Mouse (Mus musculus): ENCODE results near the gene Tpbgl. TPM values are rescaled to one million over a fixed set of nuclear protein-coding genes. Genes with fewer than 3 reads are reported as not detected.
A peak's percentile ranks its signal among the peaks of the same experiment; 100 is the strongest.

Tpbgl gene
- total RNA-seq, 2 experiments from 2014 or later: 2.3 to 3.2 TPM

GRCm38 (mm10) chr7:99642078-99642477 lies 15.2 kb upstream of the Tpbgl start:
- no peak for DNase-seq

GRCm38 (mm10) chr7:99641245-99641644 lies 14.3 kb upstream of the Tpbgl start:
- peak in 1 of 2 experiments; percentile 41 for DNase-seq

GRCm38 (mm10) chr7:99633966-99634665 lies 7.2 kb upstream of the Tpbgl start:
- DNase-seq: peak; percentile 42 to 51

GRCm38 (mm10) chr7:99632286-99632685 lies 5.4 kb upstream of the Tpbgl start:
- no peak for DNase-seq

GRCm38 (mm10) chr7:99627366-99627765 lies 463 bp upstream of the Tpbgl start:
- DNase-seq: no peak

GRCm38 (mm10) chr7:99625722-99626375 lies 1.1 kb downstream of the Tpbgl start:
- DNase-seq: peak; percentile 93 to 95

GRCm38 (mm10) chr7:99618860-99619259 lies 8.0 kb downstream of the Tpbgl start:
- peak; percentile 37 to 70 for DNase-seq

GRCm38 (mm10) chr7:99618264-99618663 lies 8.6 kb downstream of the Tpbgl start:
- DNase-seq: no peak

GRCm38 (mm10) chr7:99607632-99608031 lies 19.3 kb downstream of the Tpbgl start:
- no peak for DNase-seq

GRCm38 (mm10) chr7:99606766-99607165 lies 20.1 kb downstream of the Tpbgl start:
- DNase-seq: no peak

- no peak for DNase-seq
Observed at GRCm38 (mm10) chr7:99606303-99606702, 20.6 kb downstream of the Tpbgl start.

GRCm38 (mm10) chr7:99605058-99605457 lies 21.8 kb downstream of the Tpbgl start:
- no peak for DNase-seq

- DNase-seq: no peak
Observed at GRCm38 (mm10) chr7:99603875-99604662, 22.8 kb downstream of the Tpbgl start.

GRCm38 (mm10) chr7:99598722-99599121 lies 28.2 kb downstream of the Tpbgl start:
- no peak for DNase-seq

GRCm38 (mm10) chr7:99593868-99594803 lies 32.8 kb downstream of the Tpbgl start:
- DNase-seq: peak; percentile 32 to 33

- DNase-seq: no peak
Observed at GRCm38 (mm10) chr7:99592669-99593068, 34.2 kb downstream of the Tpbgl start.

- no peak for DNase-seq
Observed at GRCm38 (mm10) chr7:99590646-99591045, 36.3 kb downstream of the Tpbgl start.

- peak; percentile 55 to 81 for DNase-seq
Observed at GRCm38 (mm10) chr7:99590064-99590463, 36.8 kb downstream of the Tpbgl start.

- DNase-seq: no peak
Observed at GRCm38 (mm10) chr7:99585976-99586375, 40.9 kb downstream of the Tpbgl start.

GRCm38 (mm10) chr7:99583625-99584024 lies 43.3 kb downstream of the Tpbgl start:
- no peak for DNase-seq

GRCm38 (mm10) chr7:99582867-99583266 lies 44.0 kb downstream of the Tpbgl start:
- peak in 1 of 2 experiments; percentile 10 for DNase-seq

GRCm38 (mm10) chr7:99582306-99582705 lies 44.6 kb downstream of the Tpbgl start:
- no peak for DNase-seq

Measured in heart, adult 18-20 months (tissue).